In the genomic region with DNA sequence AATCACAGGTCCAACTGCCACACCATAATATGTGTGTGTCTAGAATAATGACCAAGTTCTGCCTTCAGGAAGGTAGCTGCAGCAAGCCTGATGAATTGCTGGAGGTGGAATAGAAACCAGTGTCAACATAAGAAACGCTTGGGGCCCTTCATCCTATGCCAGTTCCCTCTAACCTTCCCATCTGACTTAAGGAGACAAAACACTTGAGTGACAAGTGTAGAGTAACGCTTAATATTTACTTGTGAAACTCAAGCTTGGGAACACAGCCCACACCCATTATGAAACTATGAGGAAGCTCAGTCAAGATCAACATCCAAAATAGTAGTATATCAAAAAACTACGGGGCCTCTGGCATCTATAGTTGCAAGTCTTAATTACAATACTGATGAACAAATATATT, we compare ENCODE assay signal across 15 mouse cellular contexts.
"Had no signal": no experiment of that assay in that cellular context is flagged by ENCODE, and none has a peak within 500 bp of the region (broad histone marks: within the 10 kb centered on the region; RNA-seq: fewer than 3 reads in every experiment).

No protein-coding gene starts in this region.

- H3K4me2 ChIP-seq: liver, embryonic 12.5 days; lung, embryonic 14.5 days; midbrain, embryonic 11.5 days; midbrain, embryonic 13.5 days; midbrain, embryonic 15.5 days; neural tube, embryonic 12.5 days; stomach, embryonic 15.5 days had no signal

- H3K9ac ChIP-seq: liver, embryonic 12.5 days; liver, embryonic 14.5 days; lung, embryonic 14.5 days; midbrain, embryonic 13.5 days; midbrain, embryonic 15.5 days; neural tube, embryonic 12.5 days; stomach, embryonic 15.5 days had no signal

- DNase-seq: lung, embryonic 14.5 days; retina, postnatal 1 day; right cerebral cortex, postnatal 14 days; thymus, adult 18-20 months; thymus, postnatal 14 days; thymus, postnatal 36 days had no signal

- H3K27ac ChIP-seq: liver, embryonic 12.5 days; liver, embryonic 14.5 days; macrophage; midbrain, embryonic 13.5 days; midbrain, embryonic 15.5 days; neural tube, embryonic 12.5 days; stomach, embryonic 15.5 days had no signal

- H3K4me1 ChIP-seq: liver, embryonic 12.5 days; midbrain, embryonic 13.5 days; midbrain, embryonic 15.5 days; neural tube, embryonic 12.5 days; stomach, embryonic 15.5 days had no signal

- H3K9me3 ChIP-seq: liver, embryonic 12.5 days; megakaryocyte, embryonic 14.5 days; midbrain, embryonic 13.5 days; midbrain, embryonic 15.5 days; neural tube, embryonic 12.5 days; stomach, embryonic 15.5 days had no signal

- H3K36me3 ChIP-seq: midbrain, embryonic 13.5 days; midbrain, embryonic 15.5 days; neural tube, embryonic 12.5 days; stomach, embryonic 15.5 days had no signal

- ATAC-seq: liver, embryonic 12.5 days; midbrain, embryonic 13.5 days; midbrain, embryonic 15.5 days had no signal

- H3K4me3 ChIP-seq: liver, embryonic 12.5 days; megakaryocyte, embryonic 14.5 days; midbrain, embryonic 13.5 days; midbrain, embryonic 15.5 days; neural tube, embryonic 12.5 days; stomach, embryonic 15.5 days had no signal

- H3K27me3 ChIP-seq: liver, embryonic 12.5 days; megakaryocyte, embryonic 14.5 days; midbrain, embryonic 13.5 days; midbrain, embryonic 15.5 days; neural tube, embryonic 12.5 days; stomach, embryonic 15.5 days had no signal
